Mouse (Mus musculus): ENCODE results near the gene Armh1. TPM values are rescaled to one million over a fixed set of nuclear protein-coding genes. Genes with fewer than 3 reads are reported as not detected.

Gene Armh1
- total RNA-seq, 2 experiments from 2014 or later = not detected

- TF ChIP-seq CTCF (IDR thresholded peaks at IDR 0.05) = no peak
- DNase-seq = no peak
- intact Hi-C loops (cut with DNase I) = no loop called here
- Histone ChIP-seq H3K27ac (no peak overlapping the region), H3K4me3 (no peak overlapping the region)
Measured at GRCm38 (mm10) chr4:117234166-117234741, 17.7 kb downstream of the Armh1 start.

- no peak for DNase-seq
- no peak for TF ChIP-seq CTCF (IDR thresholded peaks at IDR 0.05)
- intact Hi-C loops (cut with DNase I) = no loop called here
- no peak overlapping the region for H3K4me3 ChIP-seq
- H3K27ac ChIP-seq = no peak overlapping the region
Measured at GRCm38 (mm10) chr4:117231208-117231607, 20.7 kb downstream of the Armh1 start.

GRCm38 (mm10) chr4:117230331-117230730, 21.6 kb downstream of the Armh1 start:
- intact Hi-C loops (cut with DNase I) = no loop called here
- H3K27ac ChIP-seq = no peak overlapping the region
- no peak for DNase-seq
- peak; percentile 54 for TF ChIP-seq CTCF (IDR thresholded peaks at IDR 0.05)
- no peak overlapping the region for H3K4me3 ChIP-seq

DNA sequence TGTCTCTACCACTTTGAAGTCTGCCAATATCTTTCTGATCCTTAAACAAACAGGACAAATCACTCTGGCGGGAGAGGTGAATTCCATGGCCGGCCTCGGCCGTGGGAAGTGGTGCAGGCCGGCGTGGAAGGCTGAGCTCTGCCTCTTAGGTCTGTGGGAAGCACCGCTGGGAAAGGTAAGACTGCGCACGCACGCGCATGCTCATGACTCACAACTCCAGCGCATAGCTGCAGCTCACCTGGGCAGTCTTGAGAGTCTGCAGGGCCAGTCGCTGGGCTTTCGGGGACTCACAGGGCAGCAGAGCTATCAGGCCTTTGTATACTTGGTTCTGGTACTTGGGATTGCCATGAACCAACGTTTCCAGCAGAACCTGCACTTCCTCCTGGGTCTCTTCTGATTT, 22.3 kb downstream of the Armh1 start:
- Histone ChIP-seq H3K27ac (no peak overlapping the region), H3K4me3 (no peak overlapping the region)
- DNase-seq = no peak
- no peak for TF ChIP-seq CTCF (IDR thresholded peaks at IDR 0.05)
- intact Hi-C loops (cut with DNase I) = no loop called here

GRCm38 (mm10) chr4:117225250-117225649, 26.7 kb downstream of the Armh1 start:
- Histone ChIP-seq H3K4me3 (no peak overlapping the region), H3K27ac (no peak overlapping the region)
- no peak for TF ChIP-seq CTCF (IDR thresholded peaks at IDR 0.05)
- intact Hi-C loops (cut with DNase I) = no loop called here
- DNase-seq = no peak

- DNase-seq = no peak
- TF ChIP-seq CTCF (IDR thresholded peaks at IDR 0.05) = no peak
- H3K27ac ChIP-seq = no peak overlapping the region
- no peak overlapping the region for H3K4me3 ChIP-seq
- intact Hi-C loops (cut with DNase I) = no loop called here
Measured at GRCm38 (mm10) chr4:117224122-117224521, 27.8 kb downstream of the Armh1 start.

DNA sequence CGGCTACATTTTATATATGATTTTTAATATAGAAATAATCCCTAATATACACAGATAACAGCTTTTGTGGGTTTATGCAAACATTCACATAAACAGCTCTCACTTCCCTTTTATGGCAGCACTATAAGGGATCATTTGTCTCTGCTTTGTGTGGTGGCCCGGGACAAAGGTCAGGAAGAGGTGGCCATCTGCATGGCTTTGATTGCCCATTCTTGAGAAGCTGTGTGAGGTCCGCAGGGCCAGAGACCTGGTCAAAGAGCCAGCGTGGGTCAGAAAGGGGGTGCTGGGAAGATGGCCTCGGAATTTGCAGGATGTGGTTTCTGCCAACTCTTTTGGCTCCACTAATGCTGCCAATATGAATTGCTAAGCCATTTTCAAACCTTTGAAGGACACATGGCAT, 28.9 kb downstream of the Armh1 start:
- DNase-seq = no peak
- Histone ChIP-seq H3K4me3 (no peak overlapping the region), H3K27ac (no peak overlapping the region)
- no peak for TF ChIP-seq CTCF (IDR thresholded peaks at IDR 0.05)
- intact Hi-C loops (cut with DNase I) = no loop called here

GRCm38 (mm10) chr4:117221836-117222235, 30.1 kb downstream of the Armh1 start:
- no peak for DNase-seq
- TF ChIP-seq CTCF (IDR thresholded peaks at IDR 0.05) = no peak
- intact Hi-C loops (cut with DNase I) = no loop called here
- no peak overlapping the region for H3K27ac ChIP-seq
- no peak overlapping the region for H3K4me3 ChIP-seq

- no peak for DNase-seq
- TF ChIP-seq CTCF (IDR thresholded peaks at IDR 0.05) = no peak
- Histone ChIP-seq H3K4me3 (no peak overlapping the region), H3K27ac (no peak overlapping the region)
- intact Hi-C loops (cut with DNase I) = no loop called here
Measured at GRCm38 (mm10) chr4:117220741-117221515, 31.0 kb downstream of the Armh1 start.

- H3K27ac ChIP-seq = no peak overlapping the region
- H3K4me3 ChIP-seq = no peak overlapping the region
- peak; percentile 66 for DNase-seq
- intact Hi-C loops (cut with DNase I) = loop anchor here (5.0 to 10.0 kb wide), 2 partner anchors 71 to 214 kb away; no protein-coding TSS in a partner anchor
- TF ChIP-seq CTCF (IDR thresholded peaks at IDR 0.05) = peak; percentile 94; the same call in 1 of the 2 replicates
Measured at GRCm38 (mm10) chr4:117218517-117219219, 33.3 kb downstream of the Armh1 start.

DNA sequence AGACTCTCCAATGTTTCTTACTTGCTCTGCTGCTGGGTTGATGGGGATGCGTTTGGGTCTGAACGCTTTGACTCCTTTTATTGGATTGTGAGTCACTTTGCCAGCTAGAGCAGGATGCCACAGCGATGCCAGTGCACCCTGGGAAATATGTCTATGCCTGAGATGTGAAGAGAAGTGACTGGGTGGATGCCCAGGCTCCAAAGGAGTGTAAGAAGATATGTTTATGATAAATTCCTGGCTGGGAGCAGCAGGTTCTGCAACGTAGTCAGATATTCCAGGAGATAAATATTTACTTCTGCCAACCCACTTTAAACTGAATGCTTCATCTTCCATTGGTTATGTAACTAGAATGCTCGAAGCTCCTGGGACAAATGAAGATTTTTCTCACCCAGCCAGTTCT, 34.9 kb downstream of the Armh1 start:
- TF ChIP-seq CTCF (IDR thresholded peaks at IDR 0.05) = no peak
- Histone ChIP-seq H3K4me3 (no peak overlapping the region), H3K27ac (no peak overlapping the region)
- DNase-seq = no peak
- intact Hi-C loops (cut with DNase I) = loop anchor here (5.0 to 10.0 kb wide), 2 partner anchors 70 to 212 kb away; no protein-coding TSS in a partner anchor

DNA sequence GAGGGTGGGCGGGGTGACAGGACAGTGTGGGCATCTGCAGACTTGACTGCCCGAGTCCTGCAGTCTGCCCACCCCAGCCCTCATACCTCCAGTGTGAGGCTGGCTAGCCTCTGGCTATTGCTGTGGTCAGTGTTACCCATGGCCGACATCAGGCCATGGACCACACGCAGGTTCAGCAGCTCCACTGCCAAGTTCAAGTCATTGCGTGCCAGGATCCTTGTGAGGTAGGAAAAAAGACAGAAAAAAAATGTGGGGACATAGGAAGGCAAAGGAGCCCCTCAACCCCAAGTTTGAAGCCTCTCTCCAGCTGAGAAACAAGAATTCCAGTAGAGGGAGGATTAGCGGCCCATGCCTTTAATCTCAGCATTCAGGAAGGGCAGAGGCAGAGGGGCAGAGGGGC, 37.7 kb downstream of the Armh1 start:
- no peak for DNase-seq
- no peak overlapping the region for H3K27ac ChIP-seq
- H3K4me3 ChIP-seq = no peak overlapping the region
- intact Hi-C loops (cut with DNase I) = loop anchor here (10.0 kb wide), 1 partner anchor 209 kb away; no protein-coding TSS in a partner anchor
- TF ChIP-seq CTCF (IDR thresholded peaks at IDR 0.05) = no peak

All from gastrocnemius, adult 2 months (tissue).